Mouse (Mus musculus) adrenal gland, postnatal 36 days (tissue): ENCODE results near the gene Egln2. TPM values are rescaled to one million over a fixed set of nuclear protein-coding genes. Genes with fewer than 3 reads are reported as not detected.

ENCODE experiments used
- DNase-seq, 2 experiments: peaks; one replicate each; pipeline ENCODE4 v3.0.0; 2021; ENCODE audit warnings: mixed read lengths in 1 of 2
- total RNA-seq, 2 experiments: library from RNA; stranded (reverse); gene quantifications; 2 replicates each; pipeline ENCODE4 v1.2.3; 2021

The Egln2 gene
- total RNA-seq, 2 experiments from 2014 or later, result 86.0 to 106 TPM

DNA sequence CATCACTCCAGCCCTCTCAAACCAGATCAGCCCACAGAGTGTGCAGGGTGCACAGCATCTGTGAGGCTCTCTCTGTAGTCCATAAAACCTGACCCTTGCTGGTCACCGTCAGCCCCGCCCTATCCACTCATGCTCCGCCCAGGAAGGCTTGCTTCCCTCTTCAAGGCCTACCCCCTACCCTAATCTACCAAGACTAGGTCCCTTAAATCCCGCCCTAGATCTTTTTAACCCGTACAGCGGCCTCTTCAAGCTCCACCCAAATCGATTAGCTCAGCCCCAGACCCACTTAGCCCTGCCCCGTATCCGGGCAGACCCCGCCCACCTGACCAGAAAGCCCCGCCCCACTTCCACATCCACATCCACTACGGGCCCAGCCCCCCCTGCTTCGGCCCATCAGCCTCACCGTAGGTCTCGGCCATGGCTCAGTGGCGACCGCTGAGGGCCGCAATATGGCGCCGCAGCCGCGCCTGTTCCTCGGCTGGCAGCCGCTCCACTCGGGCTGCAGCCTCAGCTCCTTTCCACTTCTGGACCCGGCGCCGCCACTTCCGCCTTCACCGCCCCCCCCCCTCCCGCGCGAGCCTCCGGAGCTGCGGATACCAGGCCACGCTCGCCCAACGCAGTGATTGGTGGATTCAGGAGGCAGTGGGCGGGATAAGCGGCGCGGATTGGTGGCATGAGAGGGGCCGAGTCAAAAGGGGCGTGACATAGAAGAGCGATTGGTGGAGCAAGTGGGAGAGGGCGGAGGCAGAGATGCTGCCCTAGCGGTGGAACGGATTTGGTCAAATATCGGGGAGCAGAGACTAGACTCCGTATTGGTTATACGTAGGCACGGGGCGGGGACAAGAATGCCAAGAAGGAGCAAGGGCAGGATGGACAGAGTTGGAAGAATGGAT is 12.0 kb upstream of the Egln2 start, which contains the start of gene Rab4b:
Rab4b (minus strand) TSS at position 573 of the 893 bp plus-strand sequence.
- peak; percentile 98 to 99 for DNase-seq

- DNase-seq, result no peak
Measured at GRCm38 (mm10) chr7:27177942-27178323, 11.3 kb upstream of the Egln2 start.

GRCm38 (mm10) chr7:27174896-27175295 is 8.3 kb upstream of the Egln2 start:
- no peak for DNase-seq

- no peak for DNase-seq
Measured at GRCm38 (mm10) chr7:27174496-27174895, 7.9 kb upstream of the Egln2 start.

DNA sequence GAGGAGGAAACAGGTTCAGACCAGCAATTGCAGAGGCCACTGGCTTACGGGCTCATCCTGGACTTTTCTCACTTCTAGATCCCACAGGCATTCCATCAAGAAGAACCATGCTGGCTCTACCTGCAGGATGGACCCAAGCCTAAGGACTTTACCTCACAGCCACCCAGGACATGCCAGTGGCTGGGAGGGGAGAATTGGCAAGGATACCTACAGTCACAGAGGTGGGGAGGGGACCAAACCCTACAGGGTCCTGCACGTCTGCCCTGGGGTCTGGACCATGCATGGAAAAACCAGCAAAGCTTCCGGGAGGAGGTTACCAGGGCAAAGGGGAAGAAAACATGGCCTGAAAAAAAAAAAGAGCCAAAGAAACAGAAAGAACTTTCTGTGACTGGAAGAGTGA is 4.4 kb upstream of the Egln2 start:
- DNase-seq, result no peak

GRCm38 (mm10) chr7:27168371-27168770 is 1.8 kb upstream of the Egln2 start:
- DNase-seq, result no peak

GRCm38 (mm10) chr7:27167475-27168094 is 983 bp upstream of the Egln2 start:
- DNase-seq, result no peak

GRCm38 (mm10) chr7:27166229-27166613 is 381 bp downstream of the Egln2 start:
- DNase-seq, result peak; percentile 92 to 96

GRCm38 (mm10) chr7:27165696-27166095 is 906 bp downstream of the Egln2 start:
- no peak for DNase-seq

GRCm38 (mm10) chr7:27165007-27165655 is 1.5 kb downstream of the Egln2 start:
- DNase-seq, result peak; percentile 87 to 89

GRCm38 (mm10) chr7:27164112-27164947 is 2.3 kb downstream of the Egln2 start:
- peak; percentile 71 for DNase-seq

GRCm38 (mm10) chr7:27163450-27163805 is 3.2 kb downstream of the Egln2 start:
- no peak for DNase-seq

- DNase-seq, result peak in 1 of 2 experiments; percentile 26
Measured at GRCm38 (mm10) chr7:27162780-27163449, 3.7 kb downstream of the Egln2 start.

- peak; percentile 55 to 58 for DNase-seq
Measured at GRCm38 (mm10) chr7:27161744-27162143, 4.9 kb downstream of the Egln2 start.

DNA sequence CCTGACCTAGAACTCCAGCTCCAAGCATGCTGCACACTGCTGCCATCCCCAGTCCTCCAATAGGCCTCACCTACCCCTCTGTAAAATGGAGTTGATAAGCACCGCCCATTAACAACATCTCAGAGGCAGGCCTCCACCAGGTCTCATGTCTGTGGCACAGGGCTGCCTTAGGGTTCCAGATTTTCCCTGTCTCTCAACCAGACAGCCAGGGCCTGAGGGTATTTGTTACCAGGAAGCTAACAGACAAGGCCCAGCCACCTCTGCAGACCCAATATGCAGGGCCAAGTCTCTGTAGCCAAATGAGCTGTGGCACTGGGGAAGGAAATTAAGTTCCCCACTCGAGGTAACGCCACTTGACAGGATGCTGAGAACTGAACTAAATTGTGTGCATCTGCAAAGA is 5.7 kb downstream of the Egln2 start:
- DNase-seq, result no peak

GRCm38 (mm10) chr7:27159882-27160281 is 6.7 kb downstream of the Egln2 start:
- peak; percentile 89 to 92 for DNase-seq

DNA sequence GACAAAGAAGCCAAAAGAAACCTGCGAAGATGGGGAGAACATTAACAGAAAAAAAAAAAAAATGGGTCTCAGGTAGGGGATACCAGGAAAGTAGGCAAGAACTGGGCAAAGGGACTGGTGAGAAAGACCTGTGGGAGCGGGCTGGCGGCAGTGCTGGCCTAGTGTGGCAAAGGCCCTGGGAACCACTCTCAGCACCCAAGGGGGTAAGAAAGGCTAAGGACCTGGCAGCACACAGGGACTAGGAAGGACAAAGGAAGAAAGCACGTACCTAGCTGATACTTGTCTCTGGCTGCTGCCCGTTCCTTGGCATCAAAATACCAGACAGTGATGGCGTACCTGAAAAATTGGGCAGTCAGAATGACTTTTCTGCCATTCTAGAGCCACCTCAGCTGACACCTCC is 7.3 kb downstream of the Egln2 start:
- DNase-seq, result peak in 1 of 2 experiments; percentile 38

DNA sequence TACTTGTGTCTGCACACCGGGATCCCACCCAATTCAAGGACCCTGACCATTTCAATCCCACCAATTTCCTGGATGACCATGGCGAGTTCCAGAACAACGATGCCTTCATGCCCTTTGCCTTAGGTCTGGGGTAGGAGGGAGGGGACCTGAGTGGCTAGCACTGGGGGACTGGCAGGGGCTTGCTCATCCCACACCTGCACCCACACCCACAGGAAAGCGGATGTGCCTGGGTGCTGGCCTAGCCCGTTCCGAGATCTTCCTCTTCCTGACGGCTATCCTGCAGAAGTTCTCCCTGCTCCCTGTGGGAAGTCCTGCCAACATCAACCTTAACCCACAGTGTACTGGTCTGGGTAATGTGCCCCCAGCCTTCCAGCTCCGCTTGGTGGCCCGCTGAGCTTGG is 8.4 kb downstream of the Egln2 start:
- no peak for DNase-seq

GRCm38 (mm10) chr7:27156005-27156404 is 10.6 kb downstream of the Egln2 start:
- no peak for DNase-seq

- no peak for DNase-seq
Measured at GRCm38 (mm10) chr7:27153205-27153764, 13.3 kb downstream of the Egln2 start, which contains the start of gene Cyp2t4. Gene Cyp2t4 (plus strand): TSS chr7:27153714.

DNA sequence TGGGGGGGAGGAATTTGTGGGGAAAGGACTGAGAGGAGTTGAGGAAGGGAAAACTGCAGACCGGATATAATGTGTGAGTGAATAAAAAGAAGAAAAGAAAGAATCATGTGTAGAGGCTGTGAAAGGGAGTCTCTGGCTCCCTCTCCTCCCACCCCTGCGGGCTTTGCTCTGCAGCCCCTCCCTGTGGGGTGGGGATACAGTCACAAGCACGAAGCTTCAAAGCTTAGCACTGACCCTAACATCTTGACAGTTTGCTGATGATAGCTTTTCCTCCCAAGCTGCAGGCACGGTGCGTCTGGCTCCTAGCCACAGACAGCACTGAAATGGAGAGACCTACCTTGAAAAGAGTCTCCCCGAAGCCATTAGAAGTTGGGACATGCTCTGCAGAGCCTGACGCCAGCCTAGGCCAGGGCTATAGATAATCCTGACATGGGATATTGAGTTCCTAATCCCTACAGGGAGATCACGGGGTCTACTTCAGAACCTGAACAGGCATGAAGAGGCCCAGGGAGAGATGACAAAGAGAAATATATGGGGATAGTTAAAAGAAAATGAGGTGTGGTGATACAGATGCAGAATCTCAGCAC is 30.1 kb downstream of the Egln2 start:
- DNase-seq, result no peak
